Mouse (Mus musculus) ES-Bruce4 (cell line): Measurements from ENCODE around the gene Srp14.

ENCODE experiments used
- CTCF ChIP-seq: IDR thresholded peaks from one replicate; pipeline ENCODE4 v1.8.1; 2011; ENCODE audit warnings: low read depth, low read length
- EP300 ChIP-seq: IDR thresholded peaks from 2 replicates; pipeline ENCODE4 v1.6.1; 2011; ENCODE audit warnings: low read depth, low read length; ENCODE audit not compliant: insufficient read depth

- TF ChIP-seq CTCF: no peak
- no peak for TF ChIP-seq EP300
Observed at GRCm38 (mm10) chr2:118490241-118491091, 11.0 kb upstream of the Srp14 start.
